ENCODE assay signal across 16 mouse cellular contexts in the genomic region with DNA sequence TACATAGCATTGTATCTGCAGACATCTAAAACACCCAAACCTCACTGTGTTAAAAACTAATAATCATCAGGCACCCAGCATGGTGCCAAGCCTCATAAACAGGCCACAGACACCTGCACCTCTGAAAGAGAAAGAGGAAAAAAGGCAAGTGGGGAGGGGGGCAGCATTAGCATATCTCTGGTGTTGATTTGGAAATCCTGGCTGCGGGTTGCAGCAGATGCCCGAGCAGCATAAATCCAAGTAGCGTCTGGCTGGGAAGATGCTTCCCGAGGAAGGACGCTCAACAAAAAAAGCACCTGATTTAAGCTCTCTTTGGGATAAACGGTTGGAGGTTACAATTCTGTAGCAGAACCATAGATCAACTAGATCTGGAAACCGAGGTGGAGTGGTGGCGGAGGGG.
DNase-seq lines count a peak whose midpoint lies in the region; ATAC-seq and TF ChIP-seq lines count a peak whose summit lies in the region.
"Had no signal": no experiment of that assay in that cellular context is flagged by ENCODE, and none has a peak within 500 bp of the region (broad histone marks: within the 10 kb centered on the region; RNA-seq: fewer than 3 reads in every experiment).

No protein-coding gene starts in this region.

- H3K27me3 ChIP-seq in embryonic facial prominence, embryonic 13.5 days = no peaks in the 10 kb centered on the region
- no peaks in the 10 kb centered on the region for H3K27me3 ChIP-seq in embryonic facial prominence, embryonic 10.5 days (replicated peaks; ENCODE audit: low read depth, poor library complexity, severe bottlenecking)
- no peaks in the 10 kb centered on the region for H3K27me3 ChIP-seq in midbrain, embryonic 10.5 days (ENCODE audit: low read depth, poor library complexity, severe bottlenecking)
- no peaks in the 10 kb centered on the region for H3K27me3 ChIP-seq in midbrain, embryonic 15.5 days (replicated peaks)
- H3K27me3 ChIP-seq in neural tube, embryonic 13.5 days = no peaks in the 10 kb centered on the region
- H3K27me3 ChIP-seq: intestine, embryonic 15.5 days had no signal

- H3K4me2 ChIP-seq in embryonic facial prominence, embryonic 13.5 days = 0 out of 2 replicates have a peak overlapping the region, but pooled peaks have one; percentile 11
- no peak overlapping the region for H3K4me2 ChIP-seq in midbrain, embryonic 15.5 days
- peak overlapping the region; percentile 30 for H3K4me2 ChIP-seq in neural tube, embryonic 13.5 days
- H3K4me2 ChIP-seq: intestine, embryonic 15.5 days had no signal

- intact Hi-C loops in left cerebral cortex, adult 2 months (cut with DNase I) = no loop called here

- DNase-seq in embryonic facial prominence, embryonic 10.5 days (ENCODE audit: low spot score) = no peak
- no peak for DNase-seq in midbrain, embryonic 10.5 days (ENCODE audit: low spot score)
- DNase-seq in forelimb bud, embryonic 11.5 days (ENCODE audit: low read depth, low spot score) = peak; percentile 35
- DNase-seq in left cerebral cortex, adult 2 months (ENCODE audit: extremely low spot score in 1 of 2, low spot score in 2 of 2) = no peak
- no peak for DNase-seq in frontal cortex, postnatal 10 days (ENCODE audit: low spot score in 2 of 2)
- DNase-seq: adrenal gland, postnatal 36 days; cerebellum, adult 11-12 months; kidney, postnatal 25 days; liver, postnatal 0 days; right cerebral cortex, adult 18-20 months; thymus, postnatal 14 days had no signal

- H3K27ac ChIP-seq in embryonic facial prominence, embryonic 13.5 days = peak overlapping the region; percentile 29; the same call in 1 of the 2 replicates
- no peak overlapping the region for H3K27ac ChIP-seq in embryonic facial prominence, embryonic 10.5 days (replicated peaks)
- 0 out of 2 replicates have a peak overlapping the region, but pooled peaks have one; percentile 17 for H3K27ac ChIP-seq in midbrain, embryonic 10.5 days (replicated peaks)
- no peak overlapping the region for H3K27ac ChIP-seq in midbrain, embryonic 15.5 days
- H3K27ac ChIP-seq in neural tube, embryonic 13.5 days (replicated peaks) = peak overlapping the region; percentile 80
- H3K27ac ChIP-seq in left cerebral cortex, adult 2 months = no peak overlapping the region
- H3K27ac ChIP-seq: intestine, embryonic 15.5 days had no signal

- H3K4me1 ChIP-seq in embryonic facial prominence, embryonic 13.5 days = peaks cover 33% of the 10 kb centered on the region
- peaks cover 20% of the 10 kb centered on the region for H3K4me1 ChIP-seq in embryonic facial prominence, embryonic 10.5 days
- H3K4me1 ChIP-seq in midbrain, embryonic 10.5 days = peaks cover 16% of the 10 kb centered on the region
- peaks cover 9% of the 10 kb centered on the region for H3K4me1 ChIP-seq in midbrain, embryonic 15.5 days
- peaks cover 34% of the 10 kb centered on the region for H3K4me1 ChIP-seq in neural tube, embryonic 13.5 days (replicated peaks)
- H3K4me1 ChIP-seq: intestine, embryonic 15.5 days had no signal

- no peak overlapping the region for H3K9ac ChIP-seq in embryonic facial prominence, embryonic 13.5 days
- H3K9ac ChIP-seq in midbrain, embryonic 15.5 days = no peak overlapping the region
- 0 out of 2 replicates have a peak overlapping the region, but pooled peaks have one; percentile 41 for H3K9ac ChIP-seq in neural tube, embryonic 13.5 days
- H3K9ac ChIP-seq: intestine, embryonic 15.5 days; liver, postnatal 0 days had no signal

- H3K9me3 ChIP-seq in embryonic facial prominence, embryonic 13.5 days = no peaks in the 10 kb centered on the region
- no peaks in the 10 kb centered on the region for H3K9me3 ChIP-seq in embryonic facial prominence, embryonic 10.5 days
- no peaks in the 10 kb centered on the region; the same call in 1 of the 2 replicates for H3K9me3 ChIP-seq in midbrain, embryonic 10.5 days (replicated peaks)
- H3K9me3 ChIP-seq in midbrain, embryonic 15.5 days = no peaks in the 10 kb centered on the region
- H3K9me3 ChIP-seq in neural tube, embryonic 13.5 days = no peaks in the 10 kb centered on the region; the same call in 1 of the 2 replicates
- H3K9me3 ChIP-seq: intestine, embryonic 15.5 days had no signal

- no peak overlapping the region for H3K4me3 ChIP-seq in embryonic facial prominence, embryonic 13.5 days
- H3K4me3 ChIP-seq in embryonic facial prominence, embryonic 10.5 days = no peak overlapping the region
- no peak overlapping the region for H3K4me3 ChIP-seq in midbrain, embryonic 10.5 days
- H3K4me3 ChIP-seq in midbrain, embryonic 15.5 days = no peak overlapping the region
- H3K4me3 ChIP-seq in neural tube, embryonic 13.5 days = no peak overlapping the region
- H3K4me3 ChIP-seq in left cerebral cortex, adult 2 months = no peak overlapping the region
- H3K4me3 ChIP-seq: intestine, embryonic 15.5 days had no signal

- no peaks in the 10 kb centered on the region for H3K36me3 ChIP-seq in embryonic facial prominence, embryonic 13.5 days
- H3K36me3 ChIP-seq in embryonic facial prominence, embryonic 10.5 days (replicated peaks) = no peaks in the 10 kb centered on the region
- H3K36me3 ChIP-seq in midbrain, embryonic 10.5 days = no peaks in the 10 kb centered on the region
- H3K36me3 ChIP-seq in midbrain, embryonic 15.5 days (replicated peaks) = no peaks in the 10 kb centered on the region
- no peaks in the 10 kb centered on the region for H3K36me3 ChIP-seq in neural tube, embryonic 13.5 days
- H3K36me3 ChIP-seq: G1E; intestine, embryonic 15.5 days had no signal

- no peak for TF ChIP-seq CTCF in left cerebral cortex, adult 2 months (IDR thresholded peaks at IDR 0.05)

- 24% methylated on average over 8 of the region's 8 CpGs for WGBS in embryonic facial prominence, embryonic 13.5 days
- 40% methylated on average over 8 of the region's 8 CpGs for WGBS in embryonic facial prominence, embryonic 10.5 days
- WGBS in midbrain, embryonic 10.5 days = 33% methylated on average over 8 of the region's 8 CpGs
- WGBS in midbrain, embryonic 15.5 days = 25% methylated on average over 8 of the region's 8 CpGs
- WGBS in neural tube, embryonic 13.5 days = 15% methylated on average over 8 of the region's 8 CpGs

- no peak for ATAC-seq in embryonic facial prominence, embryonic 13.5 days (ENCODE audit: insufficient number of reproducible peaks, insufficient read depth, low FRiP score, low TSS enrichment, low read depth)
- ATAC-seq in midbrain, embryonic 15.5 days (replicated peaks) = no peak
- ATAC-seq in neural tube, embryonic 13.5 days (ENCODE audit: low read depth) = peak; percentile 55; the same call in 1 of the 2 replicates
- ATAC-seq: intestine, embryonic 15.5 days; liver, postnatal 0 days had no signal

Comparison
In these comparisons a context has a peak if more than half of its experiments do, and no peak if none do; other contexts are left out.
1. H3K27ac ChIP-seq: peak in embryonic facial prominence, embryonic 13.5 days (single experiment), midbrain, embryonic 10.5 days (single experiment) and neural tube, embryonic 13.5 days (single experiment); none in embryonic facial prominence, embryonic 10.5 days (single experiment), midbrain, embryonic 15.5 days (single experiment) and left cerebral cortex, adult 2 months (single experiment).